10 mouse cellular contexts compared by ENCODE assay signal in genomic region chr11:31948462-31949330, GRCm38 (mm10). TPM values are rescaled to one million over a fixed set of nuclear protein-coding genes. Genes with fewer than 3 reads are reported as not detected.
DNase-seq lines count a peak whose midpoint lies in the region; ATAC-seq lines count a peak whose summit lies in the region.
"Had no signal": no experiment of that assay in that cellular context is flagged by ENCODE, and none has a peak within 500 bp of the region (broad histone marks: within the 10 kb centered on the region; RNA-seq: fewer than 3 reads in every experiment).

No protein-coding gene starts in this region.

- no peaks in the 10 kb centered on the region for H3K9me3 ChIP-seq in hindbrain, embryonic 10.5 days

- peaks cover 13% of the 10 kb centered on the region; the same call in 1 of the 2 replicates for H3K27me3 ChIP-seq in hindbrain, embryonic 10.5 days (ENCODE audit: insufficient read depth, poor library complexity, severe bottlenecking)
- H3K27me3 ChIP-seq: Patski had no signal

- H3K27ac ChIP-seq in hindbrain, embryonic 10.5 days, result peak overlapping the region; percentile 81

- 20% methylated on average over 15 of the region's 15 CpGs for WGBS in hindbrain, embryonic 10.5 days

- H3K4me3 ChIP-seq in hindbrain, embryonic 10.5 days, result peak overlapping the region; percentile 54

- peaks cover 16% of the 10 kb centered on the region for H3K4me1 ChIP-seq in hindbrain, embryonic 10.5 days (replicated peaks)

- peak; percentile 43 to 45 for DNase-seq in cerebellum, postnatal 10 days
- DNase-seq in cerebellum, adult 11 months, result no peak
- peak; percentile 53 to 62 for DNase-seq in right cerebral cortex, postnatal 10 days (ENCODE audit: low spot score in 2 of 2)
- no peak for DNase-seq in right cerebral cortex, postnatal 36 days (ENCODE audit: low spot score in 2 of 2)
- DNase-seq in hindbrain, embryonic 10.5 days (ENCODE audit: low spot score), result no peak
- peak; percentile 38 for DNase-seq in thymus, postnatal 25 days
- no peak for DNase-seq in ovary, postnatal 14 days (ENCODE audit: low spot score)

- ATAC-seq in megakaryocyte, adult 5-6 weeks (ENCODE audit: poor library complexity, severe bottlenecking), result peak; percentile 47; the same call in 1 of the 2 replicates
- ATAC-seq: Patski had no signal

- no peaks in the 10 kb centered on the region for H3K36me3 ChIP-seq in hindbrain, embryonic 10.5 days

RNA-seq across cellular contexts. Expression of gene 4930524B15Rik, which starts 16.7 kb away (rescaled TPM):
- 0.10 and 0.20 TPM in 2 replicates for polyA plus RNA-seq in hindbrain, embryonic 10.5 days (2016; fragmentation: Nextera tagmentation; extraction: Ambion mirVana)
- total RNA-seq in megakaryocyte, adult 5-6 weeks (2015), result not detected in 2 replicates
- total RNA-seq in megakaryocyte, adult 5-6 weeks (2017), result not detected in 2 replicates
- total RNA-seq: left cerebral cortex, postnatal 36 days had no signal
- polyA plus RNA-seq: Patski had no signal

RNA-seq across cellular contexts. Expression of gene Nsg2, which starts 51.6 kb away (rescaled TPM):
- 26.5 and 76.8 TPM in 2 replicates for polyA plus RNA-seq in hindbrain, embryonic 10.5 days (2016; fragmentation: Nextera tagmentation; extraction: Ambion mirVana)
- total RNA-seq in megakaryocyte, adult 5-6 weeks (2015), result 0.20 and 1.4 TPM in 2 replicates
- 1.1 and 1.3 TPM in 2 replicates for total RNA-seq in megakaryocyte, adult 5-6 weeks (2017)
- polyA plus RNA-seq: Patski had no signal

Comparison
In these comparisons a context has a peak if more than half of its experiments do, and no peak if none do; other contexts are left out.
1. DNase-seq: peak in cerebellum, postnatal 10 days (2 of 2), right cerebral cortex, postnatal 10 days (2 of 2) and thymus, postnatal 25 days (single experiment); none in cerebellum, adult 11 months (single experiment), right cerebral cortex, postnatal 36 days (0 of 2), hindbrain, embryonic 10.5 days (single experiment) and ovary, postnatal 14 days (single experiment).